Mouse (Mus musculus): Measurements from ENCODE around the gene Mindy4b-ps. TPM values are rescaled to one million over a fixed set of nuclear protein-coding genes. Genes with fewer than 3 reads are reported as not detected.

The Mindy4b-ps gene
- polyA plus RNA-seq, 1 experiment: not detected

DNA sequence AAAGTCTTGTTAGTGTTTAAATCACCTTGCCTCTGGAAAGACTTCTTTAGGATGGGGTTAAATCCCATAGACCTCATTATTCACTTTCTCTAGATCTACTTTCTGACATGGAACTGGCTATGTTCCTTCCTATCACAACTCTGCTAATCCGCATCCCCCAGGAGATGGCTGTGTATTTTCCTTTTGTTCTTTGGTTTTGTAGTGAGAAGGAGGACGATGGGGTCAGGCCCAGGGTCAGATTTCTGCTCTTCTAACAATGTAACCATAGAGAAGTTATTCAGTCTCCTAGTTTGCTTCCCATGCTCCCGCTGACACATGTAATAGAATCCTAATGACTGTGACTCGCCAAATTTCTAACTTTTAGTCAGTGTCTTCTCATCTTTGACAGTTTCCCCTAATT, 4.2 kb upstream of the Mindy4b-ps start:
- H3K4me1 ChIP-seq (ENCODE audit: control insufficient read depth, insufficient read depth, low read length): no peaks in the 10 kb centered on the region
- no peak overlapping the region for H3K4me3 ChIP-seq (ENCODE audit: insufficient read depth, low read length)
- TF ChIP-seq CTCF (IDR thresholded peaks at IDR 0.05; ENCODE audit: low read depth, low read length): no peak
- TF ChIP-seq POLR2A (IDR thresholded peaks at IDR 0.05; ENCODE audit: borderline replicate concordance, low read depth, low read length): no peak
- no peak overlapping the region for H3K27ac ChIP-seq (ENCODE audit: insufficient read depth, low read depth, low read length)

DNA sequence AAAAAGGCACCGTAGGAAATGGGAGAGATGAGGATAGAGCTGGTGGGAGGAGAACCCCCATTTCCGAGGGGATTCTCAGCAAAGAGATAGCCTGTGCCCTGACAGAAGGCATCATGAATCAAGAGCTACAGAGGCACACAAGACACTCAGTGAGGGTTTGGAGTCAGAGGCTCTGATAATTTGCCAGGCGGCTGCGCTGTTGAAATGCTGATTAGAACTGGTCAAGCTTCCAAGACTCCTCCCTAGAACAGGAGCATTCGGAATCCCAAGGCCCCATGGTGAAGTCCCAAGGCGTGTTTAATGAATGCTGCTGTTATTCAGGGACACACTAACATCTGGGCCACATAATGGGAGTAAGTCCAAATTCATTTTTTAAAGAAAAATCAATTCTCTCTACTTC, 4.8 kb downstream of the Mindy4b-ps start:
- H3K27ac ChIP-seq (ENCODE audit: insufficient read depth, low read depth, low read length): no peak overlapping the region
- H3K4me3 ChIP-seq (ENCODE audit: insufficient read depth, low read length): no peak overlapping the region
- no peaks in the 10 kb centered on the region for H3K4me1 ChIP-seq (ENCODE audit: control insufficient read depth, insufficient read depth, low read length)
- TF ChIP-seq POLR2A (IDR thresholded peaks at IDR 0.05; ENCODE audit: borderline replicate concordance, low read depth, low read length): no peak
- no peak for TF ChIP-seq CTCF (IDR thresholded peaks at IDR 0.05; ENCODE audit: low read depth, low read length)

DNA sequence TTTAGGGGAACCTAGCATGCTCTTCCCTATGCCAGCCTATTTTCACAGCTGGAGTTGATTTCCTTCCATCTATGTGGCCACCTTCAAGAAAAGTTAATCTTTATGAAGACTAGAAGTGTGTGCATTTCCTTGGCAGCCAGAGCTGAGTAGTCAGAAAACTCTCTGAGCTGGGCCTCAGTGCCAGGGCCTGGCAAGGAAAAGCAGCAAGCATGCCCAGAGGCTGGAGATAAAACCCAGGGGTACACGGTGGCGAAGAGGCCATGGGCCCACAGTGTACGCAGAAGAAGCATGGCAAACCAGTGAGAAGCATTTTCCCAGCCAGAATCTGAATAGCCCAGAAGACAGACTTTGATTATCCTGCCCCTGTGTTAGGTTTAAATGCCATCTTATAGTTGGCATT, 7.9 kb downstream of the Mindy4b-ps start:
- Histone ChIP-seq H3K4me1 (ENCODE audit: control insufficient read depth, insufficient read depth, low read length) (no peaks in the 10 kb centered on the region), H3K4me3 (ENCODE audit: insufficient read depth, low read length) (no peak overlapping the region), H3K27ac (ENCODE audit: insufficient read depth, low read depth, low read length) (no peak overlapping the region)
- TF ChIP-seq POLR2A (IDR thresholded peaks at IDR 0.05; ENCODE audit: borderline replicate concordance, low read depth, low read length) (no peak), CTCF (IDR thresholded peaks at IDR 0.05; ENCODE audit: low read depth, low read length) (no peak)

DNA sequence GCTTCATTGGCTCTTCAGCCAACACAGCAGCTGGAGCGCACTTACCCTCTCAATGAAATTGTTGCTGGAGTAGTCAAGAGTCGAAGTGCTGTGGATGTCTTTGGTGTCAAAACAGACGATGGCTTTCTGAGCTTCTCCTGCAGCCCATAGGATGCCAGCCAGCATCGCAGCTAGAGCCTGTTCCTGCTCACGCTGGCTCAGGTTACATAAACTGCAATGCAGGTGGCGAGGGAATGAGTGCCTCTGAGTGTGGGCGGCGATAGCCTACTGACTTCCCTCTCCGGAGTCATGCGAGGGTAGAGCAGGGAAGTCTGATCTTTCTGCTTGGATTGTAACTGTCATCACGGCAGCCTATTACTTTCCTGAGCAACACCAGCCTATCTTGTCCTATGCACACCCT, 11.8 kb downstream of the Mindy4b-ps start:
- H3K4me3 ChIP-seq (ENCODE audit: insufficient read depth, low read length): no peak overlapping the region
- no peaks in the 10 kb centered on the region for H3K4me1 ChIP-seq (ENCODE audit: control insufficient read depth, insufficient read depth, low read length)
- TF ChIP-seq CTCF (IDR thresholded peaks at IDR 0.05; ENCODE audit: low read depth, low read length) (no peak), POLR2A (IDR thresholded peaks at IDR 0.05; ENCODE audit: borderline replicate concordance, low read depth, low read length) (no peak)
- H3K27ac ChIP-seq (ENCODE audit: insufficient read depth, low read depth, low read length): no peak overlapping the region

DNA sequence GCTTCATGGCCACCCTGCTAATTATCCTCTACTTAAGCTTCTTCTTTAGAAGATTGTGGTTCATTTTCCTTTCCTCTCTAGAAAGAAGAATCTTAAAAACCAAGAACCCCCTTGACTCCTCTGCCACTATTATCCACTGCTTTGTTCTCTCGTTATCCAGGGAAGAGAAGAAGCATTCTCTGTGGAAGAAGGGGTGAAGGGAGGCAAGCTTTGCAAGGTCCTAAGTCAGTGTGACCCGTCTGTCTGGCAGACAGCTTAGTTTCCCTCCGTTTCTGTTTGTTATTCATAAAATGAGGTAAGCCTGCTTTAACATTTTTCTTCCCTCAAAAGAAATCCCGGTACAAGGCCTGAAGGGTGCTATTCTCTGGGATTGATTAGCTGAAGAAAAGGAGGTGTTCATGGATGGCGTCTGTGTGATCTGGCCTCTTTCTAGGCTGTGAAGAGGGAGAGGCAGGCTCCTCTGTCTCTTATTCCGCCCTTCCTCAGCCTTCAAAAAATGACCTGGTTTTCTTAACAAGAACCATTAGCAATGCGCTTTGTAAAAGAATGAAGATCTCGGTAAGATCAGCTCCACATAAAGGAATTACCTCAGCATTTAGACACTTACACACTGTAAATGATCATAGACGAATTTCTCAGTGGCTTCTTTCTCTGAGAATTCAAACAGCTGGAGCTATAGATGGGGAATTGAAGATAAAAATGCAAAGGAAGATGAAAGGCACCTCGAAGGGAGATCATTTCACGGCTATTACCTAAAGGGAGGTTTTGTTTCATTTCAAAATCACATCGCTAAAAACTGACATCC, 12.8 kb downstream of the Mindy4b-ps start:
- Histone ChIP-seq H3K4me1 (ENCODE audit: control insufficient read depth, insufficient read depth, low read length) (no peaks in the 10 kb centered on the region), H3K27ac (ENCODE audit: insufficient read depth, low read depth, low read length) (no peak overlapping the region), H3K4me3 (ENCODE audit: insufficient read depth, low read length) (no peak overlapping the region)
- TF ChIP-seq CTCF (IDR thresholded peaks at IDR 0.05; ENCODE audit: low read depth, low read length) (no peak), POLR2A (IDR thresholded peaks at IDR 0.05; ENCODE audit: borderline replicate concordance, low read depth, low read length) (no peak)

GRCm38 (mm10) chr3:58808636-58809035, 13.5 kb downstream of the Mindy4b-ps start:
- Histone ChIP-seq H3K4me3 (ENCODE audit: insufficient read depth, low read length) (no peak overlapping the region), H3K4me1 (ENCODE audit: control insufficient read depth, insufficient read depth, low read length) (no peaks in the 10 kb centered on the region), H3K27ac (ENCODE audit: insufficient read depth, low read depth, low read length) (no peak overlapping the region)
- TF ChIP-seq CTCF (IDR thresholded peaks at IDR 0.05; ENCODE audit: low read depth, low read length) (no peak), POLR2A (IDR thresholded peaks at IDR 0.05; ENCODE audit: borderline replicate concordance, low read depth, low read length) (no peak)

DNA sequence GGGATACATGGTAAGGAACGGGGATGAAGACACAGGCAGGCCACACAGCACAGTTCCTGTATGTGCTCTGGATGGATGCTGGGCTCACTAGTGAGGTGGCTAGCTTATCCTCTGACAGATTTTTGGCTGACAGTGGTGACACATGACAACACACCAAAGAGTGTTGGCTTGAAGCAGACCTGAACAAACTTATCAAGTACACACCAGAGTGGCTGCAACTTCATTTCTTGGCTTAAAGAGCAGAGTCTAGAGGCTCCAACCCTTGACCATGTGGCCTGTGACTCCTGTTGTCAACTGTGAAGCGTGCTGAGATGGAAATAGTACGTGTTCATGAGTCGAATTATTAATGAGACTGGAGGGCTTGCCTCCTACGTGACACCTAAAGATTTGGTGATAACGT, 17.4 kb downstream of the Mindy4b-ps start:
- H3K27ac ChIP-seq (ENCODE audit: insufficient read depth, low read depth, low read length): no peak overlapping the region
- TF ChIP-seq CTCF (IDR thresholded peaks at IDR 0.05; ENCODE audit: low read depth, low read length) (no peak), POLR2A (IDR thresholded peaks at IDR 0.05; ENCODE audit: borderline replicate concordance, low read depth, low read length) (no peak)

DNA sequence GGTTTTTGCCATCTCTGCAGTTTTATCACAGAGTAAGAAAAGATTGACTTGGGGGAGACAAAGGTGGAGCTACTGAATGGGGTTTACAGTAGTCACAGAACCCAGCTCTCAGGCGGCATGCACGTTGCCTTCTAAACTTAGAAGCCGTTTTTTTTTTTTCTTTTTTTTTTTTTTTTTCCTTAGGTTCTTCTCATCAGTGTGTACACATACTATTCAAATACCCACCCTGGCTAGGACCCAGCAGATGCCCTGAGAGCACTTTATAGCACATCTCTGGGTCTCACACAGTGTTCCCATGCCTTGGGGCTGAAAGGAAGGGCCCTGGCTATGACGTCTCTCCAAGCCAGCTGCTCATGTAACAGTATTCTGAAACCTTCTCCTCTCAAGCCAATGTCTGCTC, 23.4 kb downstream of the Mindy4b-ps start:
- Histone ChIP-seq H3K4me3 (ENCODE audit: insufficient read depth, low read length) (no peak overlapping the region), H3K4me1 (ENCODE audit: control insufficient read depth, insufficient read depth, low read length) (no peaks in the 10 kb centered on the region), H3K27ac (ENCODE audit: insufficient read depth, low read depth, low read length) (no peak overlapping the region)
- TF ChIP-seq CTCF (IDR thresholded peaks at IDR 0.05; ENCODE audit: low read depth, low read length) (no peak), POLR2A (IDR thresholded peaks at IDR 0.05; ENCODE audit: borderline replicate concordance, low read depth, low read length) (no peak)

More for the DNA sequence above, 17.4 kb downstream of the Mindy4b-ps start:
- Histone ChIP-seq H3K4me1 (ENCODE audit: control insufficient read depth, insufficient read depth, low read length) (no peaks in the 10 kb centered on the region), H3K4me3 (ENCODE audit: insufficient read depth, low read length) (no peak overlapping the region)

- Histone ChIP-seq H3K4me1 (ENCODE audit: control insufficient read depth, insufficient read depth, low read length) (no peaks in the 10 kb centered on the region), H3K4me3 (ENCODE audit: insufficient read depth, low read length) (no peak overlapping the region), H3K27ac (ENCODE audit: insufficient read depth, low read depth, low read length) (no peak overlapping the region)
- TF ChIP-seq CTCF (IDR thresholded peaks at IDR 0.05; ENCODE audit: low read depth, low read length) (no peak), POLR2A (IDR thresholded peaks at IDR 0.05; ENCODE audit: borderline replicate concordance, low read depth, low read length) (no peak)
Measured at GRCm38 (mm10) chr3:58798245-58798644, 23.9 kb downstream of the Mindy4b-ps start.

- H3K27ac ChIP-seq (ENCODE audit: insufficient read depth, low read depth, low read length): no peak overlapping the region
- TF ChIP-seq CTCF (IDR thresholded peaks at IDR 0.05; ENCODE audit: low read depth, low read length): no peak
- no peak for TF ChIP-seq POLR2A (IDR thresholded peaks at IDR 0.05; ENCODE audit: borderline replicate concordance, low read depth, low read length)
- no peaks in the 10 kb centered on the region for H3K4me1 ChIP-seq (ENCODE audit: control insufficient read depth, insufficient read depth, low read length)
- H3K4me3 ChIP-seq (ENCODE audit: insufficient read depth, low read length): no peak overlapping the region
Measured at GRCm38 (mm10) chr3:58789473-58789872, 32.6 kb downstream of the Mindy4b-ps start.

Measured in bone marrow macrophage, adult 2 months (primary cell).